Mouse (Mus musculus): ENCODE results near the gene Crybb2.

DNA sequence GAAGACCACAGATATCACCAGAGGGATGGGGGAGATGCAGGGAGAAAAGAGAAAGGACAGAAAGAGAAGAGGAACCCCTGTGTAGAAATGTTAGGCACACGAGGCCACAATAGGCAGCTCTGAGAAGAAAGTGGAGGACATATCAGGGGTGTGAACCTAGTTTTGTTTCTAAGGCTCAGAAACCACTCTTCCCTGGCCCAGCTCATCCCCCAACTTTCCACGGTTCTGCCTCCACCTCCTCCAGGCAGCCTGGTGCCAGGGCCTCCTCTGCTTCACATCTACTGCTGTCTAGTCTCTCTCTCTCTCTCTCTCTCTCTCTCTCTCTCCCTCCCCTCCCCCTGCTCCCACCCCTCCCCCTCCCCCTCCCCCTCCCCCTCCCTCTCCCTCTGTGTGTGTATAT, 61.4 kb downstream of the Crybb2 start:
- no peak for TF ChIP-seq CTCF (IDR thresholded peaks at IDR 0.05)
- no peak for TF ChIP-seq EP300 (IDR thresholded peaks at IDR 0.05)
